In the genomic region with DNA sequence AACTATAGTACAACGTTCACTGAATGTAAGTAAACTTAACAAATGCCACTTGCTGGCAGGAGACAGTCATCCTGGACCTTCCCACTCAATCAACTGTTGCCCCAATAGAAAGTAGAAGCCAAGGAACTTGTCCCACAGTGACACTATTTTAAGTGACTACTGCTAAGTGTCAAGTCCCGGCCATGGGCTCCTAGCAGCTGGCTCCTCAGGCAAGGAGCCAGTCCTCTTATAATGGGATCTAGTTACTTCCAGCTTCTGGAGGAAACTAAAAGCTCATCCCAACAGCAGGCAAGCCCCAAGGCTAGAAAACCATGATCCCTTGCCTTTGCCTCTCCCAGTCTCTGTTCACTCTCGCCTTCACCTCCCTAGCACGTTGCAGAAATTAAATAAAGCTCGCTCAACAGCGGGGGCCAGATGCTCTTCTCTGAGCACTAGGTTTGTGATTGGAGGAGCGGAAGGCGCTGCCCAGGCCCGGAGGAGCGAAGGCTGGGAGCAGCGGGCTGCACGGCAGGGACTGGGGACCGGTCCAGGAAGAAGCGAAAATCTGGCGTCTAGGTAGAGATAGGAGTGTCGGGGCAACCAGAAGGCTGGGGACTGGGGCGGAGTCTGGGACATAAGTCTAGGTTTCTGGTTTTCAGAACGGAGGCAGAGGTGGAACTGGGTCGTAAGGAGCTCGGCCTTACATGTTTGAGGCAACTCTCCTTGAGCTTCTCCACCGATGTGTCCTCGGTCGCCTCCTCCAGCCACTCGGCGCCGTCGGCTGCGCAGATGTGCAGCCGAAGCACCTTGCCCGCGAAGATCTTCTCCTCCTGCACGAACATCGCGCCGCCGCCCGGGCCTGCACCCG, we compare ENCODE assay signal across 8 mouse cellular contexts. TPM values are rescaled to one million over a fixed set of nuclear protein-coding genes. Genes with fewer than 3 reads are reported as not detected.
DNase-seq lines count a peak whose midpoint lies in the region; ATAC-seq and TF ChIP-seq lines count a peak whose summit lies in the region.

No protein-coding gene starts in this region.

- TF ChIP-seq EP300 in liver, postnatal 0 days (IDR thresholded peaks at IDR 0.05; ENCODE audit: low read depth): no peak

- no peaks in the 10 kb centered on the region for H3K9me3 ChIP-seq in G1E (replicated peaks)
- H3K9me3 ChIP-seq in heart, embryonic 14.5 days (ENCODE audit: control insufficient read depth, low read length): no peaks in the 10 kb centered on the region
- H3K9me3 ChIP-seq in liver, postnatal 0 days (ENCODE audit: low read length): no peaks in the 10 kb centered on the region
- no peaks in the 10 kb centered on the region for H3K9me3 ChIP-seq in neural tube, embryonic 14.5 days (ENCODE audit: control insufficient read depth, low read length)

- peak; percentile 25 for TF ChIP-seq POLR2A in embryonic fibroblast, embryonic 13.5 days (IDR thresholded peaks at IDR 0.05; ENCODE audit: low read depth, low read length)

- peaks cover 62% of the 10 kb centered on the region for H3K4me1 ChIP-seq in G1E (ENCODE audit: insufficient read depth, low read depth, low read length)
- H3K4me1 ChIP-seq in embryonic fibroblast, embryonic 13.5 days (ENCODE audit: control insufficient read depth, insufficient read depth, low read length): peaks cover 13% of the 10 kb centered on the region
- peaks cover 11 to 29% of the 10 kb centered on the region in 2 experiments for H3K4me1 ChIP-seq in heart, embryonic 14.5 days (ENCODE audit: control insufficient read depth in 2 of 2, insufficient read depth in 2 of 2, low read length in 2 of 2)
- H3K4me1 ChIP-seq in liver, postnatal 0 days (ENCODE audit: insufficient read depth): peaks cover 16% of the 10 kb centered on the region
- H3K4me1 ChIP-seq in neural tube, embryonic 14.5 days (ENCODE audit: control insufficient read depth, insufficient read depth, low read length): peaks cover 8% of the 10 kb centered on the region

- WGBS in heart, embryonic 14.5 days: 1% methylated on average over 38 of the region's 38 CpGs
- WGBS in liver, postnatal 0 days (ENCODE audit: insufficient replicate concordance): under 1% methylated on average over 38 of the region's 38 CpGs
- 2% methylated on average over 38 of the region's 38 CpGs for WGBS in neural tube, embryonic 14.5 days

- peaks cover 9% of the 10 kb centered on the region for H3K27me3 ChIP-seq in G1E (ENCODE audit: insufficient read depth, low read length)
- no peaks in the 10 kb centered on the region for H3K27me3 ChIP-seq in heart, embryonic 14.5 days (ENCODE audit: control insufficient read depth, insufficient read depth, low read length)
- no peaks in the 10 kb centered on the region for H3K27me3 ChIP-seq in liver, postnatal 0 days (ENCODE audit: insufficient read depth, low read length)
- no peaks in the 10 kb centered on the region for H3K27me3 ChIP-seq in neural tube, embryonic 14.5 days (ENCODE audit: control insufficient read depth, insufficient read depth, low read length)

- H3K36me3 ChIP-seq in G1E (replicated peaks): peaks cover 35% of the 10 kb centered on the region
- peaks cover 20% of the 10 kb centered on the region for H3K36me3 ChIP-seq in heart, embryonic 14.5 days (ENCODE audit: control insufficient read depth, insufficient read depth, low read length)
- H3K36me3 ChIP-seq in liver, postnatal 0 days (replicated peaks; ENCODE audit: insufficient read depth, low read length): peaks cover 5% of the 10 kb centered on the region
- H3K36me3 ChIP-seq in neural tube, embryonic 14.5 days (ENCODE audit: control insufficient read depth, insufficient read depth, low read length): peaks cover 2% of the 10 kb centered on the region; the same call in 1 of the 2 replicates

- no peak for TF ChIP-seq CTCF in G1E (IDR thresholded peaks at IDR 0.05; ENCODE audit: low read depth, low read length)
- TF ChIP-seq CTCF in embryonic fibroblast, embryonic 13.5 days (IDR thresholded peaks at IDR 0.05; ENCODE audit: borderline replicate concordance, insufficient read depth, low read length): no peak
- no peak for TF ChIP-seq CTCF in liver, postnatal 0 days (IDR thresholded peaks at IDR 0.05; ENCODE audit: low read depth)

- H3K4me3 ChIP-seq in G1E (ENCODE audit: low read depth, low read length): peak overlapping the region; percentile 91
- H3K4me3 ChIP-seq in embryonic fibroblast, embryonic 13.5 days (ENCODE audit: insufficient read depth, low read length): peak overlapping the region; percentile 82
- peak overlapping the region; percentile 71 to 79 for H3K4me3 ChIP-seq in heart, embryonic 14.5 days (ENCODE audit: control insufficient read depth in 1 of 2, insufficient read depth in 1 of 2, low read depth in 1 of 2, low read length in 2 of 2)
- H3K4me3 ChIP-seq in liver, postnatal 0 days (ENCODE audit: low read depth, low read length): peak overlapping the region; percentile 90
- peak overlapping the region; percentile 74 for H3K4me3 ChIP-seq in neural tube, embryonic 14.5 days (ENCODE audit: low read depth, low read length)

- DNase-seq in G1E (ENCODE audit: low spot score): peak; percentile 51
- DNase-seq in adrenal gland, postnatal 4 days (ENCODE audit: low spot score in 2 of 2): peak; percentile 20 to 22
- DNase-seq in layer of hippocampus, adult 18-20 months (ENCODE audit: low spot score in 2 of 2): peak; percentile 33 to 39
- peak; percentile 61 for DNase-seq in liver, postnatal 0 days
- no peak for DNase-seq in thymus, postnatal 4 days

- H3K4me2 ChIP-seq in heart, embryonic 14.5 days (ENCODE audit: low read length): peak overlapping the region; percentile 80
- peak overlapping the region; percentile 89 for H3K4me2 ChIP-seq in liver, postnatal 0 days (ENCODE audit: low read depth, low read length)
- H3K4me2 ChIP-seq in neural tube, embryonic 14.5 days (ENCODE audit: low read depth, low read length): peak overlapping the region; percentile 63

- H3K27ac ChIP-seq in embryonic fibroblast, embryonic 13.5 days (ENCODE audit: insufficient read depth, low read length): peak overlapping the region; percentile 77
- peak overlapping the region; percentile 89 to 96 for H3K27ac ChIP-seq in heart, embryonic 14.5 days (replicated peaks in 1 of 2; ENCODE audit: control insufficient read depth in 1 of 2, insufficient read depth in 1 of 2, low read depth in 2 of 2, low read length in 2 of 2)
- peak overlapping the region; percentile 94 for H3K27ac ChIP-seq in liver, postnatal 0 days (ENCODE audit: low read depth)
- peak overlapping the region; percentile 74 for H3K27ac ChIP-seq in neural tube, embryonic 14.5 days (ENCODE audit: low read depth, low read length)

- no peak for ATAC-seq in G1E (ENCODE audit: extremely low read depth, insufficient number of reproducible peaks, low FRiP score, poor library complexity, severe bottlenecking)
- peak; percentile 45 for ATAC-seq in heart, embryonic 14.5 days (ENCODE audit: insufficient number of reproducible peaks, insufficient read depth, low FRiP score, low read depth)
- peak; percentile 60 for ATAC-seq in liver, postnatal 0 days
- no peak; the same call in none of the 2 replicates for ATAC-seq in neural tube, embryonic 14.5 days (ENCODE audit: low read depth)

- peak overlapping the region; percentile 85 for H3K9ac ChIP-seq in heart, embryonic 14.5 days (ENCODE audit: low read length)
- peak overlapping the region; percentile 84 for H3K9ac ChIP-seq in liver, postnatal 0 days (replicated peaks)
- peak overlapping the region; percentile 81 for H3K9ac ChIP-seq in neural tube, embryonic 14.5 days (replicated peaks; ENCODE audit: low read depth, low read length)

RNA-seq across cellular contexts. Expression of a gene that starts 0.6 kb away (rescaled TPM):
- total RNA-seq in G1E (2014; fragmentation: Nextera tagmentation) (36.4 and 110 TPM in 2 replicates), G1E (2017) (41.3 and 42.2 TPM in 2 replicates)
- polyA plus RNA-seq in G1E (2012): 99.1 and 128 TPM in 2 replicates
- total RNA-seq in adrenal gland, postnatal 4 days (2021): 10 to 100 TPM; 51.2 to 54.4 TPM
- 66.1 and 78.7 TPM in 2 replicates for polyA plus RNA-seq in embryonic fibroblast, embryonic 13.5 days (2011; ENCODE audit: insufficient read length, low read depth, missing spikeins)
- polyA plus RNA-seq in heart, embryonic 14.5 days (2014; fragmentation: Nextera tagmentation; extraction: Ambion mirVana): 113 and 114 TPM in 2 replicates
- 10 to 100 TPM; 53.9 to 58.0 TPM for total RNA-seq in layer of hippocampus, adult 18-20 months (2021)
- polyA plus RNA-seq in liver, postnatal 0 days (2015; fragmentation: Nextera tagmentation; extraction: Ambion mirVana): 175 and 183 TPM in 2 replicates
- polyA plus RNA-seq in neural tube, embryonic 14.5 days (2014; fragmentation: Nextera tagmentation; extraction: Ambion mirVana): 154 and 155 TPM in 2 replicates

RNA-seq across cellular contexts. Expression of a gene that starts 37.9 kb away (rescaled TPM):
- total RNA-seq in G1E (2014; fragmentation: Nextera tagmentation): 21.6 and 28.9 TPM in 2 replicates
- total RNA-seq in G1E (2017): 12.9 and 18.2 TPM in 2 replicates
- polyA plus RNA-seq in G1E (2012): 4.8 and 5.1 TPM in 2 replicates
- total RNA-seq in adrenal gland, postnatal 4 days (2021): 10 to 100 TPM; 41.3 to 44.8 TPM
- polyA plus RNA-seq in embryonic fibroblast, embryonic 13.5 days (2011; ENCODE audit: insufficient read length, low read depth, missing spikeins): 52.1 and 59.0 TPM in 2 replicates
- 15.5 and 18.6 TPM in 2 replicates for polyA plus RNA-seq in heart, embryonic 14.5 days (2014; fragmentation: Nextera tagmentation; extraction: Ambion mirVana)
- total RNA-seq in layer of hippocampus, adult 18-20 months (2021): 100 to 1,000 TPM; 133 to 153 TPM
- 3.1 and 3.3 TPM in 2 replicates for polyA plus RNA-seq in liver, postnatal 0 days (2015; fragmentation: Nextera tagmentation; extraction: Ambion mirVana)
- polyA plus RNA-seq in neural tube, embryonic 14.5 days (2014; fragmentation: Nextera tagmentation; extraction: Ambion mirVana): 73.4 and 90.1 TPM in 2 replicates

Comparison
In these comparisons a context has a peak if more than half of its experiments do, and no peak if none do; other contexts are left out.
1. ATAC-seq: peak in heart, embryonic 14.5 days (single experiment) and liver, postnatal 0 days (single experiment); none in G1E (single experiment) and neural tube, embryonic 14.5 days (single experiment).
2. Peak in every context shown above with its lines, with median percentiles within 50 percentile points of each other: H3K4me3 ChIP-seq, H3K27ac ChIP-seq, H3K4me2 ChIP-seq and H3K9ac ChIP-seq.